Mouse (Mus musculus) ES-Bruce4 (cell line): ENCODE results near the gene 1700003F12Rik.

Experiments used
- CTCF ChIP-seq: IDR thresholded peaks from one replicate; pipeline ENCODE4 v1.8.1; 2011; ENCODE audit warnings: low read depth, low read length
- EP300 ChIP-seq: IDR thresholded peaks from 2 replicates; pipeline ENCODE4 v1.6.1; 2011; ENCODE audit warnings: low read depth, low read length; ENCODE audit not compliant: insufficient read depth
- POLR2A ChIP-seq: IDR thresholded peaks from one replicate; pipeline ENCODE4 v1.8.1; 2011; ENCODE audit warnings: low read length; ENCODE audit not compliant: insufficient read depth

GRCm38 (mm10) chr2:154595775-154596174 lies 48.9 kb downstream of the 1700003F12Rik start:
- TF ChIP-seq POLR2A = no peak
- TF ChIP-seq CTCF = no peak
- TF ChIP-seq EP300 = no peak
